Mouse (Mus musculus) liver, embryonic 13.5 days (tissue): ENCODE results near the gene Gpa33. TPM values are rescaled to one million over a fixed set of nuclear protein-coding genes. Genes with fewer than 3 reads are reported as not detected.

Experiments used
- ATAC-seq: fragments of 200-750 bp; cut with Nextera tagmentation; 2 replicates; pipeline ENCODE4 v1.8.0; 2017; ENCODE audit warnings: low read depth, mild to moderate bottlenecking, moderate number of reproducible peaks, moderate library complexity
- DNase-seq: peaks from one replicate; pipeline ENCODE4 v3.0.0; 2022
- H3K27ac ChIP-seq: fragments of 300-500 bp; sonication (generic); 2 replicates; pipeline ENCODE4 v1.5.1; 2015; ENCODE audit warnings: moderate library complexity, mild to moderate bottlenecking, inconsistent platforms
- H3K27me3 ChIP-seq: fragments of 300-500 bp; sonication (generic); 2 replicates; pipeline ENCODE4 v1.6.1; 2015; ENCODE audit warnings: mild to moderate bottlenecking, inconsistent platforms
- H3K36me3 ChIP-seq: fragments of 300-500 bp; sonication (generic); 2 replicates; pipeline ENCODE4 v1.6.1; 2015; ENCODE audit warnings: mild to moderate bottlenecking, inconsistent platforms
- H3K4me1 ChIP-seq: fragments of 300-500 bp; sonication (generic); replicated peaks from 2 replicates; pipeline ENCODE4 v1.6.1; 2015; ENCODE audit warnings: inconsistent platforms
- H3K4me2 ChIP-seq: fragments of 300-500 bp; sonication (generic); 2 replicates; pipeline ENCODE4 v1.6.1; 2015; ENCODE audit warnings: inconsistent platforms, mild to moderate bottlenecking, moderate library complexity
- H3K4me3 ChIP-seq: fragments of 300-500 bp; sonication (generic); replicated peaks from 2 replicates; pipeline ENCODE4 v1.5.1; 2015; ENCODE audit warnings: mild to moderate bottlenecking, inconsistent platforms
- H3K9ac ChIP-seq: fragments of 300-500 bp; sonication (generic); 2 replicates; pipeline ENCODE4 v1.6.1; 2015; ENCODE audit warnings: mild to moderate bottlenecking, inconsistent platforms
- H3K9me3 ChIP-seq: fragments of 300-500 bp; sonication (generic); replicated peaks from 2 replicates; pipeline ENCODE4 v1.6.1; 2016; ENCODE audit warnings: inconsistent platforms
- WGBS: fragments of 180-500 bp; shearing (Covaris S2); methylation state at CpG from one replicate; pipeline ENCODE4 v1.1.7; 2015; ENCODE audit not compliant: insufficient replicate concordance; 5-methylcytosine and 5-hydroxymethylcytosine counted together
- polyA plus RNA-seq: library from polyadenylated mRNA; unstranded; fragments of >200 nt; fragmentation: Nextera tagmentation; extraction: Ambion mirVana; gene quantifications from 2 replicates; pipeline ENCODE4 v1.2.1, GENCODE M21; 2015

Gpa33 gene
- polyA plus RNA-seq, 1 experiment from 2014 or later, result not detected

DNA sequence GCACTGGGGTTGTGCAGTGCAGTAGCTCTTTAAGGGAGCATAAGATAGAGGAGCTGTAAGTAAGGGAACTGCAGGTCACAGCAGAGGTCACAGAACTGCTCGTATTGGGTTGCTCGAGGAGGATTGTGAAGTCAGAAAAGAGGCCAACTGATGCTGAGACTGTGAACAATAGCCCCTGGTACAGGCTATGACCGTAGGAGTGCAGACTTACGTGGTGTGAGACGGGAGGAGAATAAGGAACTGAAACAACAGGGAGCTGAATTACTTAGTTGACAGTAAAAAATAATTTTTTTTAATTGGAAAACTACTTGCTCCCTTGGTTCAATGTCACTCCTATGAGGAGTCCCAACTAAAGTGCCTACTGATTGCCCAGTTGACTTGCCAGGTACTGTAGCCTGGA lies 74.1 kb downstream of the Gpa33 start:
- ATAC-seq (no peak), DNase-seq (no peak)
- 40% methylated on average over 5 of the region's 5 CpGs for WGBS
- Histone ChIP-seq H3K27ac (no peak overlapping the region), H3K9ac (no peak overlapping the region), H3K27me3 (no peaks in the 10 kb centered on the region), H3K9me3 (no peaks in the 10 kb centered on the region), H3K4me3 (no peak overlapping the region), H3K4me1 (no peaks in the 10 kb centered on the region), H3K4me2 (no peak overlapping the region), H3K36me3 (no peaks in the 10 kb centered on the region)

DNA sequence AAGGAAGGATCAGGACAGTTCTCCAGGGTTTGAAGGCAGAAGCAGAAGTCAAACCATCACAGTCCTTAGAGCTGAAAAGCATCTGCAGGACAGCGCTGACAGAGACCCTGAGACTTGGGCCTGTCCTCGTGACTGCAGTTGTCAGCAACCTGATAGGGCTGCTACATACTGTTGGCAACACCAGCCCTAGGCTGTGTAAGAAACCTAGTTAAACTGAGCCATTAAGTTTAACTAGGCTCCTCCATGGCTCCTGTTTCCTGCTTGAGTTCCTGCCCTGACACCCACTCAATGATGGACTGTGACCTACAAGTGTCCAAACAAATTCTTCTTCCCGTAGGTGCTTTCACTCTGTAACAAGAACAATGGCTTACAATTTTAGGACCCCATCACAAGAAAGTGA lies 75.1 kb downstream of the Gpa33 start:
- 61% methylated on average over 3 of the region's 3 CpGs for WGBS

DNA sequence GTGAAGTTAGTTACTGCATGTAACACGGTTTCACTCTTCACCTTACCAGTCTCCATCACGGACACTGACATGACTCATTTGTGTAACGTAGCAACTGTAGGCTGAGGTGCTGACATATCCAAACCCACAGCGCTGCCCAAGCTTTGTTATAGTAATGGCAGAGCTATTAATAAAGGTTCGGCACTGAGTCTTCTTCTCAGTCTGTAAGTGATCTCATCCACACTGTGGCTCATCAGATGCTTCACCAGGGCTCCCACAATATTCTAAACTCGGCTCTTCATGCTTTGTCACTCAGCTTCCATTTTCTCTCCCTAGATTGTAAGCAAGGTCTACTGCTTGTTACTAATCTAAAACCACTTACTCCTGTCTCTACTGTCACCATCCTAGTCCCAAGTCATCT lies 79.3 kb downstream of the Gpa33 start:
- Histone ChIP-seq H3K9ac (no peak overlapping the region), H3K4me3 (no peak overlapping the region), H3K27me3 (no peaks in the 10 kb centered on the region), H3K9me3 (no peaks in the 10 kb centered on the region), H3K4me1 (no peaks in the 10 kb centered on the region), H3K36me3 (no peaks in the 10 kb centered on the region), H3K27ac (no peak overlapping the region), H3K4me2 (no peak overlapping the region)
- no peak for ATAC-seq
- 63% methylated on average over 6 of the region's 6 CpGs for WGBS
- DNase-seq, result no peak

More for the DNA sequence above, 75.1 kb downstream of the Gpa33 start:
- DNase-seq, result no peak
- Histone ChIP-seq H3K27me3 (no peaks in the 10 kb centered on the region), H3K4me3 (no peak overlapping the region), H3K4me1 (no peaks in the 10 kb centered on the region), H3K4me2 (no peak overlapping the region), H3K9me3 (no peaks in the 10 kb centered on the region), H3K36me3 (no peaks in the 10 kb centered on the region), H3K9ac (no peak overlapping the region), H3K27ac (no peak overlapping the region)
- no peak for ATAC-seq

DNA sequence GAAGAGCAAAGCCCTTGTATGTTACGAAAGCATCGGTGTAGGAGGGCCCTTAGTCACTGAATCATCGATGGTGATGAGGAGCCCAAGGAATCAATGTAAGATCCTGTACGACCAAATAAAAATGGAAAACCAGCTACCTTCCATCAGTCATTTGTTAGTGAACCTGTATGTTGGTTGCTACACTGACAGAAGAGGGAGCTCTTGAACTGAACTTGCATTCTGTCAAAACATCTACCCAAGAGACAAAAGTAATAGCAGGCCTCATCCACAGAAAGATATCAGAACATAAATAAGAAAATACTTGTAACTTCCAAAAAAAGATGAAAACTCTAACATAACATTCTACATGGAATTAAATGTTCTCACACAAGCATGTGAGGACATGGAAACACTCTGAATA lies 84.1 kb downstream of the Gpa33 start:
- Histone ChIP-seq H3K4me3 (no peak overlapping the region), H3K9ac (no peak overlapping the region), H3K27me3 (no peaks in the 10 kb centered on the region), H3K9me3 (no peaks in the 10 kb centered on the region), H3K27ac (no peak overlapping the region), H3K4me2 (no peak overlapping the region), H3K36me3 (no peaks in the 10 kb centered on the region), H3K4me1 (no peaks in the 10 kb centered on the region)
- WGBS, result 60% methylated on average over 4 of the region's 4 CpGs
- DNase-seq (no peak), ATAC-seq (no peak)

Other genes starting within 250 kb of the Gpa33 start
- 4.3 and 5.5 TPM in 2 replicates for gene Pou2f1, start 127.6 kb upstream of the Gpa33 start, polyA plus RNA-seq
- 0.16 TPM in 2 replicates for gene Dusp27, start 2.3 kb upstream of the Gpa33 start, polyA plus RNA-seq
- gene Mael, start 108.5 kb downstream of the Gpa33 start, polyA plus RNA-seq, result not detected in 2 replicates
- 0.02 and 0.10 TPM in 2 replicates for gene Ildr2, start 123.9 kb downstream of the Gpa33 start, polyA plus RNA-seq
- gene Tada1, start 248.9 kb downstream of the Gpa33 start, polyA plus RNA-seq, result 25.7 and 28.9 TPM in 2 replicates